Mouse (Mus musculus) stomach, embryonic 15.5 days (tissue): ENCODE data around the gene Slamf8. TPM values are rescaled to one million over a fixed set of nuclear protein-coding genes. Genes with fewer than 3 reads are reported as not detected.
A peak's percentile ranks its signal among the peaks of the same experiment; 100 is the strongest.

ENCODE experiments used
- ATAC-seq: fragments of 200-750 bp; cut with Nextera tagmentation; 2 replicates; pipeline ENCODE4 v1.8.0; 2017; ENCODE audit warnings: low read depth, moderate number of reproducible peaks, moderate TSS enrichment; ENCODE audit not compliant: insufficient read depth, low FRiP score
- H3K27ac ChIP-seq: fragments of 300-500 bp; sonication (generic); 2 replicates; pipeline ENCODE4 v1.5.1; 2015; ENCODE audit warnings: mild to moderate bottlenecking, inconsistent platforms
- H3K27me3 ChIP-seq: fragments of 300-500 bp; sonication (generic); replicated peaks from 2 replicates; pipeline ENCODE4 v1.6.1; 2015; ENCODE audit warnings: inconsistent platforms
- H3K36me3 ChIP-seq: fragments of 300-500 bp; sonication (generic); 2 replicates; pipeline ENCODE4 v1.6.1; 2015; ENCODE audit warnings: inconsistent platforms
- H3K4me1 ChIP-seq: fragments of 300-500 bp; sonication (generic); 2 replicates; pipeline ENCODE4 v1.6.1; 2015; ENCODE audit warnings: inconsistent platforms
- H3K4me2 ChIP-seq: fragments of 300-500 bp; sonication (generic); 2 replicates; pipeline ENCODE4 v1.6.1; 2015; ENCODE audit warnings: mild to moderate bottlenecking, inconsistent platforms
- H3K4me3 ChIP-seq: fragments of 300-500 bp; sonication (generic); replicated peaks from 2 replicates; pipeline ENCODE4 v1.5.1; 2015; ENCODE audit warnings: inconsistent platforms
- H3K9ac ChIP-seq: fragments of 300-500 bp; sonication (generic); 2 replicates; pipeline ENCODE4 v1.6.1; 2015; ENCODE audit warnings: inconsistent platforms
- H3K9me3 ChIP-seq: fragments of 300-500 bp; sonication (generic); 2 replicates; pipeline ENCODE4 v1.6.1; 2016; ENCODE audit warnings: inconsistent platforms
- WGBS: fragments of 180-500 bp; shearing (Covaris S2); methylation state at CpG from one replicate; pipeline ENCODE4 v1.1.7; 2015; 5-methylcytosine and 5-hydroxymethylcytosine counted together
- polyA plus RNA-seq: library from polyadenylated mRNA; unstranded; fragments of >200 nt; fragmentation: Nextera tagmentation; extraction: Ambion mirVana; gene quantifications from 2 replicates; pipeline ENCODE4 v1.2.1, GENCODE M21; 2015

Slamf8 gene
- polyA plus RNA-seq, 1 experiment from 2014 or later = 0.31 TPM

- peaks cover 4% of the 10 kb centered on the region; the same call in 1 of the 2 replicates for H3K4me1 ChIP-seq
- WGBS = 20% methylated on average over 7 of the region's 7 CpGs
- H3K36me3 ChIP-seq = no peaks in the 10 kb centered on the region
- no peak overlapping the region for H3K9ac ChIP-seq
- no peak overlapping the region for H3K27ac ChIP-seq
- H3K27me3 ChIP-seq = no peaks in the 10 kb centered on the region
- no peaks in the 10 kb centered on the region for H3K9me3 ChIP-seq
- ATAC-seq = no peak
- no peak overlapping the region for H3K4me3 ChIP-seq
- no peak overlapping the region for H3K4me2 ChIP-seq
Measured at GRCm38 (mm10) chr1:172619235-172619634, 28.9 kb upstream of the Slamf8 start.

GRCm38 (mm10) chr1:172618141-172618540 lies 27.8 kb upstream of the Slamf8 start:
- Histone ChIP-seq H3K4me3 (no peak overlapping the region), H3K36me3 (no peaks in the 10 kb centered on the region), H3K27ac (no peak overlapping the region), H3K4me1 (peaks cover 4% of the 10 kb centered on the region; the same call in 1 of the 2 replicates), H3K27me3 (no peaks in the 10 kb centered on the region), H3K9ac (no peak overlapping the region), H3K9me3 (no peaks in the 10 kb centered on the region), H3K4me2 (no peak overlapping the region)
- 68% methylated on average over 4 of the region's 4 CpGs for WGBS
- ATAC-seq = no peak

GRCm38 (mm10) chr1:172617365-172618076 lies 27.2 kb upstream of the Slamf8 start:
- no peak for ATAC-seq
- H3K4me3 ChIP-seq = no peak overlapping the region; the same call in 1 of the 2 replicates
- H3K27me3 ChIP-seq = no peaks in the 10 kb centered on the region
- no peak overlapping the region for H3K27ac ChIP-seq
- no peaks in the 10 kb centered on the region for H3K9me3 ChIP-seq
- no peaks in the 10 kb centered on the region for H3K36me3 ChIP-seq
- 34% methylated on average over 14 of the region's 14 CpGs for WGBS
- H3K4me1 ChIP-seq = peaks cover 4% of the 10 kb centered on the region; the same call in 1 of the 2 replicates
- H3K4me2 ChIP-seq = peak overlapping the region; percentile 56
- H3K9ac ChIP-seq = no peak overlapping the region

- WGBS = 13% methylated on average over 22 of the region's 22 CpGs
- peaks cover 4% of the 10 kb centered on the region; the same call in 1 of the 2 replicates for H3K4me1 ChIP-seq
- ATAC-seq = 0 out of 2 replicates have a peak, but pooled peaks have one; percentile 49
- H3K27me3 ChIP-seq = no peaks in the 10 kb centered on the region
- no peaks in the 10 kb centered on the region for H3K9me3 ChIP-seq
- H3K9ac ChIP-seq = no peak overlapping the region
- peak overlapping the region; percentile 23 for H3K4me3 ChIP-seq
- no peak overlapping the region for H3K27ac ChIP-seq
- peak overlapping the region; percentile 56 for H3K4me2 ChIP-seq
- no peaks in the 10 kb centered on the region for H3K36me3 ChIP-seq
Measured at GRCm38 (mm10) chr1:172616537-172617300, 26.4 kb upstream of the Slamf8 start.

GRCm38 (mm10) chr1:172615412-172615811 lies 25.0 kb upstream of the Slamf8 start:
- no peaks in the 10 kb centered on the region for H3K36me3 ChIP-seq
- no peak overlapping the region for H3K27ac ChIP-seq
- H3K9me3 ChIP-seq = no peaks in the 10 kb centered on the region
- 46% methylated on average over 4 of the region's 4 CpGs for WGBS
- H3K4me3 ChIP-seq = no peak overlapping the region
- ATAC-seq = no peak
- no peaks in the 10 kb centered on the region for H3K27me3 ChIP-seq
- H3K4me2 ChIP-seq = no peak overlapping the region
- peaks cover 4% of the 10 kb centered on the region; the same call in 1 of the 2 replicates for H3K4me1 ChIP-seq
- no peak overlapping the region for H3K9ac ChIP-seq

GRCm38 (mm10) chr1:172614654-172615053 lies 24.3 kb upstream of the Slamf8 start:
- H3K4me2 ChIP-seq = no peak overlapping the region
- H3K4me3 ChIP-seq = no peak overlapping the region
- peaks cover 4% of the 10 kb centered on the region; the same call in 1 of the 2 replicates for H3K4me1 ChIP-seq
- H3K9me3 ChIP-seq = no peaks in the 10 kb centered on the region
- H3K27me3 ChIP-seq = no peaks in the 10 kb centered on the region
- 86% methylated on average over 10 of the region's 10 CpGs for WGBS
- no peak for ATAC-seq
- no peak overlapping the region for H3K27ac ChIP-seq
- no peaks in the 10 kb centered on the region for H3K36me3 ChIP-seq
- H3K9ac ChIP-seq = no peak overlapping the region

GRCm38 (mm10) chr1:172612745-172613144 lies 22.4 kb upstream of the Slamf8 start:
- 48% methylated on average over 1 of the region's 1 CpGs for WGBS
- no peak overlapping the region for H3K9ac ChIP-seq
- H3K9me3 ChIP-seq = no peaks in the 10 kb centered on the region
- H3K27ac ChIP-seq = no peak overlapping the region
- no peak overlapping the region for H3K4me2 ChIP-seq
- peaks cover 4% of the 10 kb centered on the region; the same call in 1 of the 2 replicates for H3K4me1 ChIP-seq
- ATAC-seq = no peak
- no peak overlapping the region for H3K4me3 ChIP-seq
- no peaks in the 10 kb centered on the region for H3K27me3 ChIP-seq
- no peaks in the 10 kb centered on the region for H3K36me3 ChIP-seq

GRCm38 (mm10) chr1:172611304-172611703 lies 20.9 kb upstream of the Slamf8 start:
- H3K27ac ChIP-seq = no peak overlapping the region
- no peak overlapping the region for H3K9ac ChIP-seq
- WGBS = 76% methylated on average over 10 of the region's 10 CpGs
- no peak overlapping the region for H3K4me2 ChIP-seq
- H3K4me1 ChIP-seq = no peaks in the 10 kb centered on the region
- H3K36me3 ChIP-seq = no peaks in the 10 kb centered on the region
- H3K4me3 ChIP-seq = no peak overlapping the region
- H3K9me3 ChIP-seq = no peaks in the 10 kb centered on the region
- H3K27me3 ChIP-seq = no peaks in the 10 kb centered on the region
- ATAC-seq = no peak

GRCm38 (mm10) chr1:172602326-172602725 lies 12.0 kb upstream of the Slamf8 start, which contains the start of gene Fcrl6:
Fcrl6 (minus strand) TSS chr1:172602551.
- H3K36me3 ChIP-seq = no peaks in the 10 kb centered on the region
- H3K4me2 ChIP-seq = no peak within 1 kb of the TSS
- no peaks in the 10 kb centered on the region for H3K4me1 ChIP-seq
- H3K9ac ChIP-seq = no peak within 1 kb of the TSS
- no peak within 1 kb of the TSS for H3K4me3 ChIP-seq
- no peaks in the 10 kb centered on the region for H3K27me3 ChIP-seq
- WGBS = 32% methylated on average over 1 of the region's 1 CpGs
- H3K9me3 ChIP-seq = no peaks in the 10 kb centered on the region
- H3K27ac ChIP-seq = no peak within 1 kb of the TSS
- no peak for ATAC-seq

- Histone ChIP-seq H3K9me3 (no peaks in the 10 kb centered on the region), H3K27me3 (no peaks in the 10 kb centered on the region), H3K4me1 (no peaks in the 10 kb centered on the region), H3K4me3 (no peak overlapping the region), H3K27ac (no peak overlapping the region), H3K9ac (no peak overlapping the region), H3K4me2 (no peak overlapping the region), H3K36me3 (no peaks in the 10 kb centered on the region)
- no peak for ATAC-seq
Measured at GRCm38 (mm10) chr1:172594495-172594894, 4.1 kb upstream of the Slamf8 start.

- 83% methylated on average over 2 of the region's 2 CpGs for WGBS
- Histone ChIP-seq H3K9me3 (no peaks in the 10 kb centered on the region), H3K4me3 (no peak overlapping the region), H3K4me2 (no peak overlapping the region), H3K4me1 (no peaks in the 10 kb centered on the region), H3K36me3 (no peaks in the 10 kb centered on the region), H3K27ac (no peak overlapping the region), H3K9ac (no peak overlapping the region), H3K27me3 (no peaks in the 10 kb centered on the region)
- ATAC-seq = no peak
Measured at GRCm38 (mm10) chr1:172593956-172594355, 3.6 kb upstream of the Slamf8 start.

- H3K9me3 ChIP-seq = no peaks in the 10 kb centered on the region
- no peak overlapping the region for H3K4me3 ChIP-seq
- no peak overlapping the region for H3K9ac ChIP-seq
- no peaks in the 10 kb centered on the region for H3K27me3 ChIP-seq
- no peaks in the 10 kb centered on the region for H3K4me1 ChIP-seq
- WGBS = 61% methylated on average over 3 of the region's 3 CpGs
- no peaks in the 10 kb centered on the region for H3K36me3 ChIP-seq
- H3K4me2 ChIP-seq = no peak overlapping the region
- ATAC-seq = no peak
- H3K27ac ChIP-seq = no peak overlapping the region
Measured at GRCm38 (mm10) chr1:172593321-172593720, 3.0 kb upstream of the Slamf8 start.
